In genomic region chr15:82293271-82293711, GRCm38 (mm10) we compare ENCODE assay signal across 9 mouse cellular contexts. TPM values are rescaled to one million over a fixed set of nuclear protein-coding genes. Genes with fewer than 3 reads are reported as not detected.
DNase-seq lines count a peak whose midpoint lies in the region; ATAC-seq lines count a peak whose summit lies in the region.
"Had no signal": no experiment of that assay in that cellular context is flagged by ENCODE, and none has a peak within 500 bp of the region (broad histone marks: within the 10 kb centered on the region; RNA-seq: fewer than 3 reads in every experiment).

No protein-coding gene starts in this region.

- H3K9me3 ChIP-seq in hindbrain, embryonic 14.5 days (ENCODE audit: control insufficient read depth, low read length): no peaks in the 10 kb centered on the region
- no peaks in the 10 kb centered on the region for H3K9me3 ChIP-seq in midbrain, embryonic 12.5 days

- H3K27me3 ChIP-seq in hindbrain, embryonic 14.5 days (ENCODE audit: control insufficient read depth, insufficient read depth, low read length): no peaks in the 10 kb centered on the region
- H3K27me3 ChIP-seq in midbrain, embryonic 12.5 days: no peaks in the 10 kb centered on the region

- peak overlapping the region; percentile 30 for H3K4me2 ChIP-seq in hindbrain, embryonic 14.5 days (replicated peaks)
- peak overlapping the region; percentile 8; the same call in 1 of the 2 replicates for H3K4me2 ChIP-seq in midbrain, embryonic 12.5 days (replicated peaks)

- H3K4me3 ChIP-seq in hindbrain, embryonic 14.5 days (replicated peaks; ENCODE audit: low read length): no peak overlapping the region
- H3K4me3 ChIP-seq in midbrain, embryonic 12.5 days: no peak overlapping the region

- H3K36me3 ChIP-seq in hindbrain, embryonic 14.5 days (replicated peaks; ENCODE audit: control insufficient read depth, insufficient read depth): peaks cover 47% of the 10 kb centered on the region
- peaks cover 36% of the 10 kb centered on the region for H3K36me3 ChIP-seq in midbrain, embryonic 12.5 days

- no peak overlapping the region for H3K9ac ChIP-seq in hindbrain, embryonic 14.5 days
- H3K9ac ChIP-seq in midbrain, embryonic 12.5 days (replicated peaks): no peak overlapping the region

- WGBS in hindbrain, embryonic 14.5 days: 3% methylated on average over 7 of the region's 7 CpGs
- 5% methylated on average over 7 of the region's 7 CpGs for WGBS in midbrain, embryonic 12.5 days

- peak; percentile 40 to 41 for DNase-seq in cerebellum, postnatal 14 days
- DNase-seq in brain, adult 2 months (ENCODE audit: low read depth, low spot score): peak; percentile 59
- peak; percentile 61 for DNase-seq in hindbrain, embryonic 14.5 days (ENCODE audit: low spot score)
- no peak for DNase-seq in gastrocnemius, postnatal 10 days
- no peak for DNase-seq in adrenal gland, adult 8-10 months
- DNase-seq in left cerebral cortex, adult 11 months (ENCODE audit: low spot score): no peak

- peak overlapping the region; percentile 52; the same call in 1 of the 2 replicates for H3K27ac ChIP-seq in hindbrain, embryonic 14.5 days
- H3K27ac ChIP-seq in midbrain, embryonic 12.5 days (replicated peaks): peak overlapping the region; percentile 60

- peaks cover 14% of the 10 kb centered on the region; the same call in 1 of the 2 replicates for H3K4me1 ChIP-seq in hindbrain, embryonic 14.5 days (replicated peaks; ENCODE audit: control insufficient read depth, insufficient read depth, low read length)
- peaks cover 18% of the 10 kb centered on the region for H3K4me1 ChIP-seq in midbrain, embryonic 12.5 days

- ATAC-seq in cerebellum, adult (ENCODE audit: insufficient number of reproducible peaks, low FRiP score, low TSS enrichment): no peak
- ATAC-seq in hindbrain, embryonic 14.5 days (ENCODE audit: low FRiP score): peak; percentile 80
- ATAC-seq in midbrain, embryonic 12.5 days (ENCODE audit: low FRiP score, low read depth): peak; percentile 87

RNA-seq across cellular contexts. Expression of gene Wbp2nl, which starts 5.5 kb away (rescaled TPM):
- polyA plus RNA-seq in hindbrain, embryonic 14.5 days (2014; fragmentation: Nextera tagmentation; extraction: Ambion mirVana): 0.17 and 0.29 TPM in 2 replicates
- 0.13 TPM in 1 of 2 replicates, not detected in the other for polyA plus RNA-seq in midbrain, embryonic 12.5 days (2016; fragmentation: Nextera tagmentation; extraction: Ambion mirVana)
- not detected for total RNA-seq in gastrocnemius, postnatal 10 days (2021)
- not detected for total RNA-seq in adrenal gland, adult 8-10 months (2022)
- total RNA-seq: liver, adult 2 months had no signal
- polyA plus RNA-seq: liver, adult 2 months had no signal

RNA-seq across cellular contexts. Expression of gene Sept3, which starts 18.6 kb away (rescaled TPM):
- 375 and 410 TPM in 2 replicates for polyA plus RNA-seq in hindbrain, embryonic 14.5 days (2014; fragmentation: Nextera tagmentation; extraction: Ambion mirVana)
- polyA plus RNA-seq in midbrain, embryonic 12.5 days (2016; fragmentation: Nextera tagmentation; extraction: Ambion mirVana): 237 and 291 TPM in 2 replicates
- total RNA-seq in gastrocnemius, postnatal 10 days (2021): 1 to 10 TPM; 1.2 to 2.0 TPM
- 1 to 10 TPM; 3.0 to 6.9 (median 3.5) TPM for total RNA-seq in adrenal gland, adult 8-10 months (2022)

RNA-seq across cellular contexts. Expression of gene 1500009C09Rik, which starts 41.1 kb away (rescaled TPM):
- 10.2 and 13.2 TPM in 2 replicates for polyA plus RNA-seq in hindbrain, embryonic 14.5 days (2014; fragmentation: Nextera tagmentation; extraction: Ambion mirVana)
- 2.6 and 3.3 TPM in 2 replicates for polyA plus RNA-seq in midbrain, embryonic 12.5 days (2016; fragmentation: Nextera tagmentation; extraction: Ambion mirVana)
- not detected for total RNA-seq in gastrocnemius, postnatal 10 days (2021)
- total RNA-seq in adrenal gland, adult 8-10 months (2022): under 1 TPM; 0.35 to 0.62 (median 0.39) TPM
- polyA plus RNA-seq: liver, adult 2 months had no signal

RNA-seq across cellular contexts. Expression of gene Naga, which starts 45.4 kb away (rescaled TPM):
- polyA plus RNA-seq in hindbrain, embryonic 14.5 days (2014; fragmentation: Nextera tagmentation; extraction: Ambion mirVana): 32.1 and 38.7 TPM in 2 replicates
- 24.0 and 24.9 TPM in 2 replicates for polyA plus RNA-seq in midbrain, embryonic 12.5 days (2016; fragmentation: Nextera tagmentation; extraction: Ambion mirVana)
- 10 to 100 TPM; 24.6 to 27.3 TPM for total RNA-seq in gastrocnemius, postnatal 10 days (2021)
- 10 to 100 TPM; 68.6 to 89.3 (median 77.9) TPM for total RNA-seq in adrenal gland, adult 8-10 months (2022)

RNA-seq across cellular contexts. Expression of gene Pheta2, which starts 45.5 kb away (rescaled TPM):
- polyA plus RNA-seq in hindbrain, embryonic 14.5 days (2014; fragmentation: Nextera tagmentation; extraction: Ambion mirVana): 1.5 and 1.8 TPM in 2 replicates
- 3.3 and 4.1 TPM in 2 replicates for polyA plus RNA-seq in midbrain, embryonic 12.5 days (2016; fragmentation: Nextera tagmentation; extraction: Ambion mirVana)
- 1 to 10 TPM; 3.0 to 4.9 TPM for total RNA-seq in gastrocnemius, postnatal 10 days (2021)
- total RNA-seq in adrenal gland, adult 8-10 months (2022): 1 to 10 TPM in 2 of 4 experiments, under 1 TPM in 2; 0.74 to 2.0 (median 1.4) TPM

Comparison
In these comparisons a context has a peak if more than half of its experiments do, and no peak if none do; other contexts are left out.
1. DNase-seq: peak in cerebellum, postnatal 14 days (2 of 2), brain, adult 2 months (single experiment) and hindbrain, embryonic 14.5 days (single experiment); none in gastrocnemius, postnatal 10 days (single experiment), adrenal gland, adult 8-10 months (single experiment) and left cerebral cortex, adult 11 months (single experiment).